Mouse (Mus musculus) CD8-positive naive resting alpha-beta T cell, adult 57 days (primary cell): Measurements from ENCODE around the gene Olfr935. TPM values are rescaled to one million over a fixed set of nuclear protein-coding genes. Genes with fewer than 3 reads are reported as not detected.

Experiments
- total RNA-seq: library from RNA; stranded (reverse); gene quantifications from one replicate; pipeline ENCODE4 v1.2.4, GENCODE M21; 2023

Olfr935 gene
- not detected for total RNA-seq

GRCm38 (mm10) chr9:38999583-38999982, at the start of gene Olfr935:
Olfr935 (minus strand) TSS chr9:38999683.

GRCm38 (mm10) chr9:39023277-39023676, 23.8 kb upstream of the Olfr935 start, which contains the start of gene Olfr146:
Olfr146 (minus strand) TSS chr9:39023377.

DNA sequence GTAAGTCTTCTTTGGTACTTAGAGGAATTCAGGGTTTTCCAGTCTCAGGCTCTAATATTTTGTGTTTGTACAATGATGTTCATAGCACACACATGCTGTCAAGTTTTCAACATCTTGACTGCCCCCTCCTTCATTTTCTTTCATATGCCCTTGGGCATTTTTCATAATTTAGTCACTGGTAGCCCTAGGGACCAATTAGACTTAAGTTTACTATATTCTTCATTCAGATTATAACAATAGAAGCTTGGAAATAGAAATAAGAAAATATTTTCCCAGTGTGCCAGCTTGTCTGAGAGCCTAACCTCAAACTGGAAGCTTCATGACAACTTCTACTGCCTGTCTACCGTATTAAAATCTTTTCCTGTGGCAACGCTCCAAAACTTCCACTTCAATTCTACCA, 11.3 kb downstream of the Olfr935 start, which contains the start of gene Olfr934:
Olfr934 (minus strand) TSS at position 101 of the 400 bp plus-strand sequence.

DNA sequence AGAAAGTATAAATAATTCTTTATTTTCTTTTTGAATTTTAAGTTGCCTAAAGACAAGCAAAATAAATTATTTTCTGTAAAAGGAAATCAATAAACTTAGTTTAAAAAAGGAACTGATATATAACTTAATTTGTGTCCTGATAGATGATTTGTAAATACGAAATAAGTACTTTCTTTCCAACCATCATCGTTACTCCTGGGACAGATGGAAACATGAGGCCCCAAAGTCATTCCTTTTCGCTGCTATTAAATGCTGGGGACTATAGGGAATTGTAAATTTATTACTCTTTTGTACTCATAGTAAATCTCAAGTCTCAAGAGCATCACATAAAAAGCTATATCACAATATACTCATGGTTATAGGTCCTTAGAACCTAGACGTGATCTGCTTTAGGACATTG, 27.5 kb downstream of the Olfr935 start, which contains the start of gene Olfr933:
Olfr933 (plus strand) TSS at position 301 of the 400 bp plus-strand sequence.

Other genes with a start within 250 kb of the Olfr935 start
- gene Olfr920, start 247.4 kb downstream of the Olfr935 start, total RNA-seq = 0.09 TPM
- not detected for gene Olfr921, start 226.6 kb downstream of the Olfr935 start, total RNA-seq
- gene Olfr922, start 185.1 kb downstream of the Olfr935 start, total RNA-seq = not detected
- not detected for gene Olfr923, start 173.1 kb downstream of the Olfr935 start, total RNA-seq
- not detected for gene Olfr924, start 155.2 kb downstream of the Olfr935 start, total RNA-seq
- gene Olfr26, start 144.6 kb downstream of the Olfr935 start, total RNA-seq = not detected
- gene Olfr926, start 122.6 kb downstream of the Olfr935 start, total RNA-seq = not detected
- not detected for gene Olfr930, start 69.9 kb downstream of the Olfr935 start, total RNA-seq
- gene Olfr933, start 27.4 kb downstream of the Olfr935 start, total RNA-seq = not detected
- gene Olfr934, start 11.4 kb downstream of the Olfr935 start, total RNA-seq = not detected
- gene Olfr146, start 23.7 kb upstream of the Olfr935 start, total RNA-seq = not detected
- not detected for gene Olfr937, start 65.3 kb upstream of the Olfr935 start, total RNA-seq
- not detected for gene Olfr938, start 79.2 kb upstream of the Olfr935 start, total RNA-seq
- gene Olfr27, start 128.4 kb upstream of the Olfr935 start, total RNA-seq = not detected
- not detected for gene Olfr943, start 166.6 kb upstream of the Olfr935 start, total RNA-seq
- not detected for gene Olfr944, start 202.2 kb upstream of the Olfr935 start, total RNA-seq